Mouse (Mus musculus) inflammation-experienced regulatory T-cells, adult 16 weeks (primary cell): ENCODE measurements around the gene Gm31571. TPM values are rescaled to one million over a fixed set of nuclear protein-coding genes. Genes with fewer than 3 reads are reported as not detected.

Experiments
- polyA plus RNA-seq: library from polyadenylated mRNA; unstranded; fragments of 100-300 nt; shearing (Covaris generic); gene quantifications from one replicate; pipeline ENCODE4 v1.2.1, GENCODE M21; 2017

The Gm31571 gene
- not detected for polyA plus RNA-seq

DNA sequence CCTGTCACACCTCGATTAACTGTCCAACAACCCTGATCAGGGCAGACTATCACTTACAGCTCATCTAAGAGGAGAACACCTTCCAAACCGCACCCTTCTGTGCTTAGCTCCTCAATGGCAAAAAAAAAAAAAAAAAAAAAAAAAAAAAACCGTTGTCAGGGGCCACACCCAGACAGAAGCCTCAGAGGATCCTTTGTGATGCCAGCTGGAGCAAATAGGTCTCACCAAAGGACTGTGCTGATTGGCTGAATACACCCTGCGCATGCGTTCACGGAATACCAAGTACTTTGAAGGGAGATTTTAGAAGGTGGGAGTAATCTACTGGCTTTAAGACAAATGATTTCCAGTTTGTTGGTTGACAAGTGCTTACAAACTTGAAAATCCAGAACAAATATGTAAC is at the start of gene Gm31571:
TSS of gene Gm31571 (minus strand) at position 101 of the 400 bp plus-strand sequence.

